Mouse (Mus musculus): ENCODE results near the gene Cnn1. TPM values are rescaled to one million over a fixed set of nuclear protein-coding genes. Genes with fewer than 3 reads are reported as not detected.
"Not testable (repeated sequence)": the region's sequence is repeated elsewhere in the genome, so short reads cannot be mapped to it uniquely, and the experiment has no call there.

Cnn1 gene
- total and polyA plus RNA-seq, 3 experiments: 0.06 to 0.19 TPM; not detected in 1

GRCm38 (mm10) chr9:22075778-22076177, 23.2 kb upstream of the Cnn1 start:
- not testable (repeated sequence) for DNase-seq (ENCODE audit: low read depth, low spot score); H3K4me1 ChIP-seq (ENCODE audit: control insufficient read depth in 1 of 2, insufficient read depth in 2 of 2, low read length in 2 of 2); H3K9me3 ChIP-seq (replicated peaks; ENCODE audit: insufficient read depth, low read length); H3K27me3 ChIP-seq (ENCODE audit: control insufficient read depth in 1 of 2, insufficient read depth in 2 of 2, low read length in 2 of 2); H3K36me3 ChIP-seq (ENCODE audit: control insufficient read depth in 1 of 2, insufficient read depth in 2 of 2, low read length in 2 of 2); H3K79me2 ChIP-seq (ENCODE audit: control insufficient read depth, insufficient read depth, low read length, poor library complexity); H3K9ac ChIP-seq (ENCODE audit: control insufficient read depth, low read depth, low read length, poor library complexity, severe bottlenecking); H3K4me3 ChIP-seq (ENCODE audit: control insufficient read depth in 1 of 2, insufficient read depth in 1 of 2, low read depth in 2 of 2, low read length in 2 of 2); H3K27ac ChIP-seq (ENCODE audit: control insufficient read depth, low read depth, low read length)
- TF ChIP-seq TBP (IDR thresholded peaks at IDR 0.05; ENCODE audit: low read depth, low read length) (0 out of 2 replicates have a peak, but pooled peaks have one; percentile 12), ZNF384 (IDR thresholded peaks at IDR 0.05; ENCODE audit: low read depth, low read length) (peak; percentile 59)

- TF ChIP-seq MYC (IDR thresholded peaks at IDR 0.05; ENCODE audit: low read depth, low read length) (no peak), USF2 (IDR thresholded peaks at IDR 0.05; ENCODE audit: borderline replicate concordance in 1 of 2, insufficient read depth in 1 of 2, low read depth in 1 of 2, low read length in 2 of 2) (no peak), NELFE (IDR thresholded peaks at IDR 0.05; ENCODE audit: low read depth, low read length) (no peak), GABPA (IDR thresholded peaks at IDR 0.05; ENCODE audit: low read depth, low read length) (no peak), MAZ (IDR thresholded peaks at IDR 0.05; ENCODE audit: low read depth, low read length) (no peak), MAX (IDR thresholded peaks at IDR 0.05; ENCODE audit: low read length) (no peak), ZNF384 (IDR thresholded peaks at IDR 0.05; ENCODE audit: low read depth, low read length) (no peak), UBTF (IDR thresholded peaks at IDR 0.05; ENCODE audit: borderline replicate concordance, insufficient read depth, low read depth, low read length) (no peak), POLR2AphosphoS5 (IDR thresholded peaks at IDR 0.05; ENCODE audit: borderline replicate concordance, low read depth, low read length) (no peak), CTCF (IDR thresholded peaks at IDR 0.05 in 2 of 3, conservative IDR thresholded peaks at IDR 0.05 in 1 of 3; ENCODE audit: control insufficient read depth in 1 of 3, insufficient read depth in 1 of 3, low read depth in 2 of 3, low read length in 3 of 3, poor library complexity in 1 of 3, severe bottlenecking in 1 of 3) (no peak), TCF12 (IDR thresholded peaks at IDR 0.05; ENCODE audit: low read depth, low read length) (no peak), TBP (IDR thresholded peaks at IDR 0.05; ENCODE audit: low read depth, low read length) (no peak)
These were observed 22.8 kb upstream of the Cnn1 start for GRCm38 (mm10) chr9:22076223-22076622.

GRCm38 (mm10) chr9:22084667-22085021, 14.4 kb upstream of the Cnn1 start:
- peaks cover 10% of the 10 kb centered on the region for H3K79me2 ChIP-seq (ENCODE audit: control insufficient read depth, insufficient read depth, low read length, poor library complexity)
- H3K4me1 ChIP-seq (ENCODE audit: control insufficient read depth in 1 of 2, insufficient read depth in 2 of 2, low read length in 2 of 2): peaks cover 6 to 11% of the 10 kb centered on the region in 2 experiments
- H3K36me3 ChIP-seq (ENCODE audit: control insufficient read depth in 1 of 2, insufficient read depth in 2 of 2, low read length in 2 of 2): peaks cover 0 to 9% of the 10 kb centered on the region in 2 experiments; a peak in 3 of 4 replicates
- H3K9ac ChIP-seq (ENCODE audit: control insufficient read depth, low read depth, low read length, poor library complexity, severe bottlenecking): peak overlapping the region; percentile 71
- no peak for DNase-seq (ENCODE audit: low read depth, low spot score)
- no peak overlapping the region for H3K27ac ChIP-seq (ENCODE audit: control insufficient read depth, low read depth, low read length)
- H3K27me3 ChIP-seq (ENCODE audit: control insufficient read depth in 1 of 2, insufficient read depth in 2 of 2, low read length in 2 of 2): no peaks in the 10 kb centered on the region
- no peaks in the 10 kb centered on the region for H3K9me3 ChIP-seq (replicated peaks; ENCODE audit: insufficient read depth, low read length)
- peak overlapping the region; percentile 73 to 79 for H3K4me3 ChIP-seq (ENCODE audit: control insufficient read depth in 1 of 2, insufficient read depth in 1 of 2, low read depth in 2 of 2, low read length in 2 of 2)
- TF ChIP-seq MXI1 (IDR thresholded peaks at IDR 0.05; ENCODE audit: low read depth, low read length) (no peak), E2F4 (IDR thresholded peaks at IDR 0.05; ENCODE audit: borderline replicate concordance, low read depth, low read length) (no peak), USF2 (IDR thresholded peaks at IDR 0.05; ENCODE audit: borderline replicate concordance in 1 of 2, insufficient read depth in 1 of 2, low read depth in 1 of 2, low read length in 2 of 2) (no peak), MAX (IDR thresholded peaks at IDR 0.05; ENCODE audit: low read length) (no peak), GABPA (IDR thresholded peaks at IDR 0.05; ENCODE audit: low read depth, low read length) (no peak), NELFE (IDR thresholded peaks at IDR 0.05; ENCODE audit: low read depth, low read length) (no peak), NRF1 (IDR thresholded peaks at IDR 0.05; ENCODE audit: insufficient read depth, low read depth, low read length, poor library complexity, severe bottlenecking) (no peak), USF1 (IDR thresholded peaks at IDR 0.05; ENCODE audit: low read depth, low read length) (no peak), RAD21 (IDR thresholded peaks at IDR 0.05; ENCODE audit: low read depth, low read length) (no peak), JUND (IDR thresholded peaks at IDR 0.05; ENCODE audit: low read depth, low read length) (no peak), RCOR1 (IDR thresholded peaks at IDR 0.05; ENCODE audit: low read depth, low read length) (peak; percentile 98), GATA1 (IDR thresholded peaks at IDR 0.05; ENCODE audit: low read depth, low read length) (no peak), POLR2A (IDR thresholded peaks at IDR 0.05; ENCODE audit: control insufficient read depth in 1 of 2, insufficient read depth in 1 of 2, low read depth in 1 of 2, low read length in 2 of 2, poor library complexity in 1 of 2) (no peak), MEF2A (IDR thresholded peaks at IDR 0.05; ENCODE audit: extremely low read depth, insufficient replicate concordance, low read depth, low read length, poor library complexity, severe bottlenecking) (no peak), MYB (IDR thresholded peaks at IDR 0.05; ENCODE audit: low read depth, low read length) (no peak), POLR2AphosphoS2 (IDR thresholded peaks at IDR 0.05; ENCODE audit: low read length) (no peak), ZNF384 (IDR thresholded peaks at IDR 0.05; ENCODE audit: low read depth, low read length) (0 out of 2 replicates have a peak, but pooled peaks have one; percentile 4)

More at GRCm38 (mm10) chr9:22076223-22076622, 22.8 kb upstream of the Cnn1 start:
- H3K79me2 ChIP-seq (ENCODE audit: control insufficient read depth, insufficient read depth, low read length, poor library complexity): no peaks in the 10 kb centered on the region; the same call in 1 of the 2 replicates
- H3K9ac ChIP-seq (ENCODE audit: control insufficient read depth, low read depth, low read length, poor library complexity, severe bottlenecking): no peak overlapping the region
- no peak for DNase-seq (ENCODE audit: low read depth, low spot score)
- H3K27ac ChIP-seq (ENCODE audit: control insufficient read depth, low read depth, low read length): no peak overlapping the region
- H3K9me3 ChIP-seq (replicated peaks; ENCODE audit: insufficient read depth, low read length): no peaks in the 10 kb centered on the region
- no peaks in the 10 kb centered on the region for H3K27me3 ChIP-seq (ENCODE audit: control insufficient read depth in 1 of 2, insufficient read depth in 2 of 2, low read length in 2 of 2)
- peaks cover 0 to 3% of the 10 kb centered on the region in 2 experiments; a peak in 1 of 4 replicates for H3K4me1 ChIP-seq (ENCODE audit: control insufficient read depth in 1 of 2, insufficient read depth in 2 of 2, low read length in 2 of 2)
- no peak overlapping the region for H3K4me3 ChIP-seq (ENCODE audit: control insufficient read depth in 1 of 2, insufficient read depth in 1 of 2, low read depth in 2 of 2, low read length in 2 of 2)
- H3K36me3 ChIP-seq (ENCODE audit: control insufficient read depth in 1 of 2, insufficient read depth in 2 of 2, low read length in 2 of 2): peaks cover 0 to 3% of the 10 kb centered on the region in 2 experiments
